Mouse (Mus musculus): ENCODE measurements around the gene Gpr157. TPM values are rescaled to one million over a fixed set of nuclear protein-coding genes. Genes with fewer than 3 reads are reported as not detected.
A peak's percentile ranks its signal among the peaks of the same experiment; 100 is the strongest.

Gene Gpr157
- polyA plus RNA-seq, 1 experiment from 2014 or later = 0.12 TPM

DNA sequence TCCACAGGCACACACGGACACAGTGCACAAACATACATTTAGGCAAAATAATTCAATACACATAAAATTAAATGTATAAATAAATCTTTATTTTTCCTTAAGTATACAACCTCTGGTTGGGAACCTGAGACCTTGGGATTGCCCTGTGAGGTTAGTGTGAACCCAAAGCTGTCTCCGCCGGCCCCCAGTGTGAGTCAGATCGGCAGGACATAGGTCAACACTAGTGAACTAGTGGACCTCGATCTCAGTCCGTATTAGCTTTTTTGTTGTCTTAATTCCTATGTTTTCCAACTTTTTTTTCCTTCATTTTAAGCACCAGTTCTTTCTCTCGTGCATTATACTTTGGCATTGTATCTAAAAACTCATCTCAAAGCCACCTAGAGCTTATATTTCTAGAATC, 40.7 kb downstream of the Gpr157 start:
- no peak overlapping the region for H3K4me3 ChIP-seq (replicated peaks)
- 72% methylated on average over 7 of the region's 7 CpGs for WGBS (ENCODE audit: insufficient replicate concordance)
- H3K9me3 ChIP-seq (replicated peaks) = no peaks in the 10 kb centered on the region
- no peak for DNase-seq
- no peak overlapping the region for H3K9ac ChIP-seq
- H3K4me1 ChIP-seq (replicated peaks) = peaks cover 10% of the 10 kb centered on the region
- no peak overlapping the region for H3K4me2 ChIP-seq
- no peaks in the 10 kb centered on the region for H3K27me3 ChIP-seq
- H3K36me3 ChIP-seq = no peaks in the 10 kb centered on the region
- no peak overlapping the region for H3K27ac ChIP-seq
- ATAC-seq (ENCODE audit: low read depth) = no peak

DNA sequence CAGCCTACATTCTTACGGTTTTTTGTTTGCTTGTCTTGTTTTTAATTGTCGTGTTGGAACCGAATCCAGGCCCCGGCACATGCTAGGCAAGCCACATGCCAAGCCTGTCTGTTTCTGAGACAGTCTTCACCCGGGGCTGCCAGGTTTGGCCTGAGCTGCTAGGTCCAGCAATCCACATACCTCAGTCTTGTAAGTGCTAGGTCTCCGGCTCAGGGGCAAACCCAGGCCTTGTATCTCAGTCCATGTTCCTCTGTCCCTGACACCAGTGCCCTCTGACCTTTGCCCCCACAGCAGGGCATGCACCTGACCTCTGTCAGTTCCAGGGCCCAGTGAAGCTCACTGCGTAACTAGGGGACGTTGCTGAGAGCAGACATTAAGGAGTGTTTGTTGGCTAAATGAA, 41.4 kb downstream of the Gpr157 start:
- H3K9ac ChIP-seq = no peak overlapping the region
- peaks cover 14% of the 10 kb centered on the region for H3K4me1 ChIP-seq (replicated peaks)
- no peaks in the 10 kb centered on the region for H3K27me3 ChIP-seq
- H3K4me2 ChIP-seq = no peak overlapping the region
- no peaks in the 10 kb centered on the region for H3K36me3 ChIP-seq
- ATAC-seq (ENCODE audit: low read depth) (0 out of 2 replicates have a peak, but pooled peaks have one; percentile 14), DNase-seq (no peak)
- H3K9me3 ChIP-seq (replicated peaks) = no peaks in the 10 kb centered on the region
- no peak overlapping the region for H3K4me3 ChIP-seq (replicated peaks)
- WGBS (ENCODE audit: insufficient replicate concordance) = 70% methylated on average over 8 of the region's 8 CpGs
- H3K27ac ChIP-seq = no peak overlapping the region

DNA sequence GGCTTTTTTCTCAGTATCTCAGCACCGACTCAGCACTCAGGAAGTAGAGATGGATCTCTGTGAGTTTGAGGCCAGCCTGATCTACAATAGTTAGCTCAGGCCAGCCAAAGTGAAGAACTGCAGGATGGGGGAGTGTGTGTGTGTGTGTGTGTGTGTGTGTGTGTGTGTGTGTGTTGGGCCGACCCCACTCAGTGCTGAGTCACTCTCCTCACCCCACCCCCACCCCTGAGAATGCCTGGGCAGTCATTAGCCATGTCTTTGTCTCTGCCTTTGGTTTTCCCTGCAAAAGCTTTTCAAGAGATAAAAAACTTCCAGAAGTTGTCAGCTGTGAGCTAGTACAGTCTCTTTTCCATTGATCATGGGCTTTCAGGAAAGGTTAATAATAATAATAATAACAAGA, 43.5 kb downstream of the Gpr157 start:
- Histone ChIP-seq H3K27me3 (peaks cover 2% of the 10 kb centered on the region; the same call in 1 of the 2 replicates), H3K4me3 (replicated peaks) (no peak overlapping the region), H3K4me2 (no peak overlapping the region), H3K36me3 (no peaks in the 10 kb centered on the region), H3K27ac (no peak overlapping the region), H3K9me3 (replicated peaks) (no peaks in the 10 kb centered on the region), H3K4me1 (replicated peaks) (peaks cover 18% of the 10 kb centered on the region), H3K9ac (no peak overlapping the region)
- no peak for DNase-seq
- 18% methylated on average over 2 of the region's 2 CpGs for WGBS (ENCODE audit: insufficient replicate concordance)
- ATAC-seq (ENCODE audit: low read depth) = no peak

DNA sequence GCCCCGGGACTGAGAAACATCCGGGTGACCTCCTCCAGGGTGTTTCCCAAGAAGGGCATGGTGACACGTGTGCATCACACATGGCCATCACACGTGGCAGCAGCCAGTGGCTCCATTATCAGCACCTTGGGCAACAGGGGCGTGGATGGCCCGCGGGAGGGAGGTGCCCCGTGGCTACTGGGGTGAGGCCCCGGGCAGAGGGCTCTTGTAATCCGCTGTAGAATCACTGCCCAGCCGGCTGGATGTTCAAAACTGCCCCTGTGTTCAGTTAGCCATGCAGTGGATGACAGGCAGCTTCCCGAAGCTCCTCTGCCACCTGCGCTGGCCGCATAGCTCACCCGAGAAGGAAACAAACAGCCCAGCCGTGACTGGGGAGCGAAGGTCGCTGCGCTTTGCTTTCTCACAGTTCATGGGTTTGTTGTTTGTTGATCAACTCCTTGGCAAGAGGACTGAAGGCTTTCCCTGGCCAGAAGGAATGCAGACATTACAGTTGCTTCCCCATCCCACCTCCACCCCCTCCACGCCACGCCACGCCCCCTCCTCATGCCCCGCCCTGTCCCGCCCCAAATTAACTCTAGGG, 45.6 kb downstream of the Gpr157 start:
- no peaks in the 10 kb centered on the region for H3K36me3 ChIP-seq
- 14% methylated on average over 24 of the region's 24 CpGs for WGBS (ENCODE audit: insufficient replicate concordance)
- DNase-seq = peak; percentile 18
- no peak overlapping the region for H3K27ac ChIP-seq
- H3K4me2 ChIP-seq = peak overlapping the region; percentile 56
- 0 out of 2 replicates have a peak, but pooled peaks have one; percentile 35 for ATAC-seq (ENCODE audit: low read depth)
- H3K9me3 ChIP-seq (replicated peaks) = no peaks in the 10 kb centered on the region
- H3K4me3 ChIP-seq (replicated peaks) = peak overlapping the region; percentile 38
- no peak overlapping the region for H3K9ac ChIP-seq
- peaks cover 2% of the 10 kb centered on the region; the same call in 1 of the 2 replicates for H3K27me3 ChIP-seq
- H3K4me1 ChIP-seq (replicated peaks) = peaks cover 24% of the 10 kb centered on the region

DNA sequence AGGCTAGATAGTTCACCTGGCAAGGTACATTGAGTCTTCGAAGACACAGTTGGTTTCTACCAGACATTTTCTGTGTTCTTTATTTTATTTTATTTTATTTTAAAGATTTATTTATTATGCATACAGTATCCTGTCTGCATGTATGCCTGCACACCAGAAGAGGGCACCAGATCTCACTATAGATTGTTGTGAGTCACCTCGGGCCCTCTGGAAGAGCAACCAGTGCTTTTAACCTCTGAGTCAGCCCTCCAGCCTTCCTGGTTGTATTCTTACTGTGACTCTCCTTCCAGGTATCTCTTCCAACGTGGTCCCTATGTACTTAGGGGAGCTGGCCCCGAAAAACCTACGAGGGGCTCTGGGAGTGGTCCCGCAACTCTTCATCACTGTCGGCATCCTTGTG, 48.1 kb downstream of the Gpr157 start:
- Histone ChIP-seq H3K36me3 (no peaks in the 10 kb centered on the region), H3K27ac (no peak overlapping the region), H3K9me3 (replicated peaks) (no peaks in the 10 kb centered on the region), H3K4me2 (no peak overlapping the region), H3K4me1 (replicated peaks) (peaks cover 33% of the 10 kb centered on the region), H3K27me3 (peaks cover 2% of the 10 kb centered on the region; the same call in 1 of the 2 replicates), H3K4me3 (replicated peaks) (no peak overlapping the region), H3K9ac (no peak overlapping the region)
- ATAC-seq (ENCODE audit: low read depth) (no peak), DNase-seq (no peak)
- WGBS (ENCODE audit: insufficient replicate concordance) = 65% methylated on average over 7 of the region's 7 CpGs

DNA sequence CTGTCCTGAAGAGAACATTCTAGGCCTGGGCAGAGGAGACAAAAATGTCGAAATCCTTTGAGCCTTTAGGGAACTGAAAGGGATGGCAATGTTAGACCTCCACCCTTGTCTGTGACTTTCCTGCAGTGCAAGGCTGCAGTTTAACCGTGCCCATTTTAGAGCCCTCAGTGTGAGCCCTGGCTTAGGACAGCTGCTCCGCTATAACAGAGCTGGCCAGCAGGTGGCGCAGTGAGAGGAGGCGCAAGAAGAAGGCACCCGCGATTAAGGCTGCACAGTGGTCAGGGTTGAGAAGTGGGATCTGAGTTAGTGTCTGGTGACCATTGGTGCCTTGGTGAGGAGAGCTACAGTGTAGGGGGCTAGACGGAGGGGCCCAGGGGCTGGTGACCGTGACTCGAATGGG, 49.5 kb downstream of the Gpr157 start:
- ATAC-seq (ENCODE audit: low read depth) = peak; percentile 37
- peak; percentile 55 for DNase-seq
- H3K4me1 ChIP-seq (replicated peaks) = peaks cover 32% of the 10 kb centered on the region
- H3K9me3 ChIP-seq (replicated peaks) = no peaks in the 10 kb centered on the region
- peaks cover 2% of the 10 kb centered on the region; the same call in 1 of the 2 replicates for H3K27me3 ChIP-seq
- H3K27ac ChIP-seq = no peak overlapping the region
- WGBS (ENCODE audit: insufficient replicate concordance) = 6% methylated on average over 10 of the region's 10 CpGs
- H3K36me3 ChIP-seq = no peaks in the 10 kb centered on the region
- H3K4me2 ChIP-seq = no peak overlapping the region
- H3K9ac ChIP-seq = no peak overlapping the region
- H3K4me3 ChIP-seq (replicated peaks) = no peak overlapping the region

DNA sequence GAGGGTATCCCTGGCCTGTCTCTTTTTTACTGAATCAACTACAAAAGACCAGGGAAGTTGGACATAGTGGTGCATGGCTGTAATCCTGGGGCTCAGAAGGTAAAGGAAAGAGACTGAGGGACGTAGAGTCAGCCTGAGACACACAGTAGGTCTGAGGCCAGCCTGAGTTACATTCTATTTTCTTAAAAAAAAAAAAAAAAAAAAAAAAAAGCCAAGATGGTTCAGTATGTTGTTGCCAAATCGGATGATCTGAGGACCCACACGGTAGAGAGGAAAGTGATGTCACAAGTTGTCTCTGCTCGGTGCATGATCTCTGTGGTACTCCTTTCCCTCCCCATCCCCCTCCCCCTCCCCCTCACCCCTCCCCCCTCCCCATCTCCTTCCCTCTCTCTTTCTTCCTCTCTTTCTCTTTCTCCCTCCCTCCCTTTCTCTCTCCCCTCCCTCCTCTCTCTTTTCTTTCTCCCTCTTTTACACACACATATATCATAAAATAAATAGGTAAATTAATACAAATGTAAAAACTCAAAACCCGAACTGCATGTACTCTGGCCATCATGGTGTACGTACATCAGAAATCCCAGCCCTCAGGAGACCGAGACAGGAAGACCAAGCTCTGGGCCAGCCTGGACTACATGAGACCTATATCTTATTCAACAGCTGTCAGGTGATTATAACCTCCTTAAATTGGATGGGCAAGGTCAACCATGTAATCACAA, 50.4 kb downstream of the Gpr157 start:
- Histone ChIP-seq H3K4me1 (replicated peaks) (peaks cover 27% of the 10 kb centered on the region), H3K9ac (no peak overlapping the region), H3K36me3 (no peaks in the 10 kb centered on the region), H3K27ac (no peak overlapping the region), H3K9me3 (replicated peaks) (no peaks in the 10 kb centered on the region), H3K4me2 (peak overlapping the region; percentile 57), H3K4me3 (replicated peaks) (no peak overlapping the region; the same call in 1 of the 2 replicates), H3K27me3 (peaks cover 2% of the 10 kb centered on the region; the same call in 1 of the 2 replicates)
- 73% methylated on average over 5 of the region's 7 CpGs for WGBS (ENCODE audit: insufficient replicate concordance)
- ATAC-seq (ENCODE audit: low read depth) (no peak), DNase-seq (no peak)

DNA sequence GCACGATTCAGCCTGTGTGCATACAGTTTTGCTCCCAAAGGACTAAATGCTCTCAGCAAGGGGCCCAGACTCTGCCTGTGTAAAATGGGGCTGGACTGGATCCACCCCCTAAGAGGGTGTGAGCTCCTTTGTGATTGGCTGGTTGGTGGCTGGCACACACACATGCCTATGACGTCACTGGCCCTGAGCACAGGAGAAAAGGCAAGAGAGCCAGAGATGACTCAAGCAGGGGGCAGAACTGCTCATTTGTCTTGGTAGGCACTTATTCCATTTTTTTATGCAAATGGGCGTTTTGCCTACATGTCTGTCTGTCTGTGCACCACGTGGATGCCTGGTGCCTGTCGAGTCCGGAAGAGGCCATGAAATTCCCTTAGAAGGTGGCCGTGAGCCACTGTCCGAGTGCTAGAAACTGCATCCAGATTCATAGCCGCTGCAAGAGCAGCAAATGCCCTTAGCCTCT, 50.9 kb downstream of the Gpr157 start:
- peak overlapping the region; percentile 57 for H3K4me2 ChIP-seq
- DNase-seq (peak; percentile 73), ATAC-seq (ENCODE audit: low read depth) (peak; percentile 82)
- H3K4me3 ChIP-seq (replicated peaks) = peak overlapping the region; percentile 14; the same call in 1 of the 2 replicates
- 22% methylated on average over 9 of the region's 9 CpGs for WGBS (ENCODE audit: insufficient replicate concordance)
- H3K9ac ChIP-seq = no peak overlapping the region
- H3K27ac ChIP-seq = no peak overlapping the region
- no peaks in the 10 kb centered on the region for H3K9me3 ChIP-seq (replicated peaks)
- H3K4me1 ChIP-seq (replicated peaks) = peaks cover 21% of the 10 kb centered on the region
- H3K36me3 ChIP-seq = no peaks in the 10 kb centered on the region
- H3K27me3 ChIP-seq = peaks cover 2% of the 10 kb centered on the region; the same call in 1 of the 2 replicates

DNA sequence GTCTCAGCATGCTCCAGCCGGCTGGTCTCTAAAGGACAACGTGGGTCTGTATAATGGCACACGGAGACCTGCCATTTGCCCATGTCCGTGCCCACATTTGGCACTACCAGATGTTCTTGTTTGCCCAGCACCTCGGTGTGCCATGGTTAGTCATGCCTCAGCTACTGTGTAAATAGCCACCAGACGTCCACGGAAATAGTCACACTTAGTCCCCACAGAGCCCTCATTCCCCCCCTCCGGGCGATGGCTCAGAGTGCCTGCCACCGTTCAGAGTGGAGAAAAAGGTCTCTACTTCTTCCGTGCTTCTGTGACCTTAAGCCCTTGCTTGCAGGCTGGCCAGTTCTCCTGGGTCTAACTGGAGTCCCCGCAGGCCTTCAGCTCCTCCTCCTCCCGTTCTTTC, 51.9 kb downstream of the Gpr157 start:
- H3K9me3 ChIP-seq (replicated peaks) = no peaks in the 10 kb centered on the region
- no peaks in the 10 kb centered on the region for H3K36me3 ChIP-seq
- 62% methylated on average over 13 of the region's 13 CpGs for WGBS (ENCODE audit: insufficient replicate concordance)
- no peaks in the 10 kb centered on the region; the same call in 1 of the 2 replicates for H3K27me3 ChIP-seq
- ATAC-seq (ENCODE audit: low read depth) (no peak), DNase-seq (no peak)
- no peak overlapping the region for H3K4me3 ChIP-seq (replicated peaks)
- no peak overlapping the region for H3K9ac ChIP-seq
- H3K27ac ChIP-seq = no peak overlapping the region
- no peak overlapping the region for H3K4me2 ChIP-seq
- peaks cover 19% of the 10 kb centered on the region for H3K4me1 ChIP-seq (replicated peaks)

DNA sequence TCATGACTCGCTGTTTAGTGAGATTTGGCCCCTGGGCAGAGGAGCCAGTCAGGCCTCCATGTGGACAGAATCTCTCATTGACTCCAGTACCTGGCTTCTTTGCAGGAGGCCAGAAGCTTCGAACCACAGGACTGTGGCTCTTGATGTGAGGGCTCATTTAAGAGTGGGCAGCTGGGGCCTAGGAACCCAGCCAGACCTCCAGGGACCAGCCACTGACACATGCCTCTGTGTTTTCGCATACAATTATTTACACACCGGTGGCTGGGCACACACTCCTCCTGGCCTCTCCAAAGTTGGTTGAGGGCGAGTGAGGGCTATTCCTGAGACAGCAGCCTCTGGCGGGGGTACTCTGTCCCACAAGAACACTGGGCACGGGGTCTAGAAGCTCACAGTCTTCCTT, 53.2 kb downstream of the Gpr157 start:
- Histone ChIP-seq H3K27ac (no peak overlapping the region), H3K4me3 (replicated peaks) (no peak overlapping the region), H3K4me2 (no peak overlapping the region), H3K9ac (no peak overlapping the region), H3K4me1 (replicated peaks) (peaks cover 18% of the 10 kb centered on the region), H3K27me3 (no peaks in the 10 kb centered on the region), H3K36me3 (no peaks in the 10 kb centered on the region), H3K9me3 (replicated peaks) (no peaks in the 10 kb centered on the region)
- ATAC-seq (ENCODE audit: low read depth) (no peak), DNase-seq (no peak)
- WGBS (ENCODE audit: insufficient replicate concordance) = 76% methylated on average over 7 of the region's 7 CpGs

DNA sequence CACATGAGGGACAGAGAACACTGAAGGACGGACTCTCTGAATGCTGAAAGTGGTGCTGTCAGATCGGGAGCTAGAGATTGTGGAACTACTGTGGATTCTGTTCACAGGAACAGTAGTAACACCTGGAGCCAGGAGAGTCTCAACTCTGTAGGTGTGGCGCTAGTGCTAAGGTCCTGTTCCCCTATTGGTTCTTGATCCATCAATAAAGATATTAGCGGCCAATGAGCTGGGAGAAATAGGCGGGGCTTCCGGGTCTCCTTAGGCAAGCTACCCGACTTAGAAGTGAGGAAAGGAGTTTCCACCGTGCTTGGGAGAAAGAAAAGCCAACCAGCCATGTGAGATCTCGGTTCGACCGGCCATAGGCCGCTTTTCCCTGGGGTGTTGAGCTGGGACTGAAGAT, 57.1 kb downstream of the Gpr157 start:
- Histone ChIP-seq H3K4me1 (replicated peaks) (0 out of 2 replicates have a peak, but pooled peaks cover 3% of the 10 kb centered on the region), H3K9me3 (replicated peaks) (no peaks in the 10 kb centered on the region), H3K4me2 (peak overlapping the region; percentile 11; the same call in 1 of the 2 replicates), H3K4me3 (replicated peaks) (no peak overlapping the region), H3K9ac (no peak overlapping the region), H3K27me3 (no peaks in the 10 kb centered on the region), H3K27ac (no peak overlapping the region), H3K36me3 (no peaks in the 10 kb centered on the region)
- no peak for ATAC-seq (ENCODE audit: low read depth)
- 25% methylated on average over 12 of the region's 12 CpGs for WGBS (ENCODE audit: insufficient replicate concordance)
- no peak for DNase-seq
